Mouse (Mus musculus): ENCODE data around the gene Nme1. TPM values are rescaled to one million over a fixed set of nuclear protein-coding genes. Genes with fewer than 3 reads are reported as not detected.
A peak's percentile ranks its signal among the peaks of the same experiment; 100 is the strongest.

The Nme1 gene
- 48.7 TPM for polyA plus RNA-seq (2012; fragmentation: generic; extraction: Trizol)

DNA sequence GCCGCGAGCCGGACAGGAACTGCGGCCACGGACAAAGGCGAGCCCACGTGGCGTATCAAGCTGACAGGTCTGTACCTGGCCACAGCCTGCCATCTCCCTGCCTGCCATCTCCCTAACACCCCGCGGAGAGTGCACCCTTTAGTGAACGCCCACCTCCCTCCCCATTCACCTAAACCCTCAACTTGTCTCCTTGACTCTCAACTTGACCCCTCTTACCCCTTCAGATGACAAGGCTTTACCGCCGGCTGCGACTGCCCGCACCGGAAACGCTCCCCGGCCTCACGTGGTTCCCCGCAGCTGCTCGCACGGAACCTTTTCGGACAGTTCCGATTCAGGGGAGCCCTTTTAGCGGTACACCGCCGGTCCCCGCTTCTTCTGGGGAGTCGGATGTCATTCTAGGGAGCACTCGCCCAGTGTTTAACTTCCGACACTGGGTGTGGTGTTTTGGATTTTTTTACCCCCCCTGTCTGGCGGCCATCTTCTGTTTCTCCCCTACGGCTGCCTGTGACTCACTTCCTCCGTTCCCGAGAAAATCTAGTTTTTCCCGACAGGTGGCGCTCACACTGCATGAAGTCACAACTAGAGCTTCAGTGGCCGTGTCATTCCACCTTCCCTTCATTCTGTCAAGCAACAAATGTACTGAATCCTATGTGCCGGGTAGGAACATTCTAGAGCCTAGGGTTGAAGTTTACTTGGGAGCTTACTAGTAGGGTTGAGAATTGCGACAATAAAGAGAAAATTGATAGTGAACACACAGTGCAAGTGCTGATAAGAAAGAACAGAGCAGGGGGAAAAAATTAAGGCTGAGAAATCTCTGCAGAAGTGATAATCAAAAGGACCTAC, at the start of gene Nme1, which contains the start of gene Gm20390:
Gene Nme1, minus strand, starts transcription at position 517 of the 843 bp plus-strand sequence.
Gene Gm20390, minus strand, starts transcription at position 289 of the 843 bp plus-strand sequence.
- peaks cover 30% of the 10 kb centered on the region for H3K79me2 ChIP-seq (ENCODE audit: control insufficient read depth, insufficient read depth)
- H3K27me3 ChIP-seq (ENCODE audit: control insufficient read depth, insufficient read depth, insufficient read length) = no peaks in the 10 kb centered on the region
- peak within 1 kb of the TSS; percentile 81 for H3K4me2 ChIP-seq (ENCODE audit: low read depth)
- peaks cover 4% of the 10 kb centered on the region for H3K36me3 ChIP-seq (ENCODE audit: control insufficient read depth, insufficient read depth)
- H3K4me3 ChIP-seq = peak within 1 kb of the TSS; percentile 74
- TF ChIP-seq TCF12 (IDR thresholded peaks at IDR 0.05; ENCODE audit: insufficient read depth, poor library complexity, severe bottlenecking) = no peak
- TF ChIP-seq MYOG (IDR thresholded peaks at IDR 0.05; ENCODE audit: control insufficient read depth in 1 of 3, insufficient read depth in 1 of 3, insufficient read length in 2 of 3, low read depth in 2 of 3) = peak; percentile 72 to 88 (median 80)
- TF ChIP-seq E2F4 (IDR thresholded peaks at IDR 0.05; ENCODE audit: insufficient read depth) = no peak
- no peak for TF ChIP-seq TCF3 (IDR thresholded peaks at IDR 0.05; ENCODE audit: insufficient read length, low read depth)
- peak; percentile 38 to 62 (median 51) for TF ChIP-seq MYOD1 (IDR thresholded peaks at IDR 0.05; ENCODE audit: control insufficient read depth in 1 of 3, insufficient read length in 2 of 3, low read depth in 2 of 3)
- TF ChIP-seq POLR2A (IDR thresholded peaks at IDR 0.05; ENCODE audit: insufficient read length, low read depth) = peak; percentile 63
- peak; percentile 89 for TF ChIP-seq USF1 (IDR thresholded peaks at IDR 0.05; ENCODE audit: low read depth)
- TF ChIP-seq POLR2AphosphoS2 (IDR thresholded peaks at IDR 0.05; ENCODE audit: insufficient read length, low read depth) = peak; percentile 22
- TF ChIP-seq MAX (IDR thresholded peaks at IDR 0.05; ENCODE audit: low read depth) = peak; percentile 46
- no peak for TF ChIP-seq CEBPB (IDR thresholded peaks at IDR 0.05; ENCODE audit: insufficient read depth, poor library complexity, severe bottlenecking)
- TF ChIP-seq SRF (IDR thresholded peaks at IDR 0.05; ENCODE audit: control insufficient read depth, insufficient read length, low read depth) = peak; percentile 17
- peak within 1 kb of the TSS; percentile 47 for H3ac ChIP-seq (ENCODE audit: control insufficient read depth, insufficient read length)

DNA sequence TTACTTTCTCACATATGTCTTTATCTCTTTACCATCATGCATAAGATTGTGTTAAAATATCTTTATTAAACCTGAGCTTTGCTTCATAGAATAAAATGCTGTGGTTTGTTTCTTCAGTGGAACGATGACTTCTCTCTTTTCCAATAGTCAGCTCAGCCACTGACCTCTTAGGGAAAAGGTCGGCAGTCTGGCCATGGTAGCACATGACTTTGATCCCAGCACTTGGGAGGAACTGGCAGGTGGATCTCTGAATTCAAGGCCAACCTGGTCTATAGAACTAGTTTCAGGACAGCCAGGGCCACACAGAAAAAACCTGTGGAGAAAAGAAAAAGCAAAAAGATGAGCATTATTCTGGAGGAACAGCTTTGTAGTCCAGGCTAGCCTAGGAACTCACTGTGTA, 35.0 kb upstream of the Nme1 start:
- Histone ChIP-seq H3K36me3 (ENCODE audit: control insufficient read depth, insufficient read depth) (peaks cover 4% of the 10 kb centered on the region), H3K4me2 (ENCODE audit: low read depth) (no peak overlapping the region), H3K4me3 (no peak overlapping the region), H3K79me2 (ENCODE audit: control insufficient read depth, insufficient read depth) (peaks cover 90% of the 10 kb centered on the region), H3ac (ENCODE audit: control insufficient read depth, insufficient read length) (no peak overlapping the region), H3K27me3 (ENCODE audit: control insufficient read depth, insufficient read depth, insufficient read length) (no peaks in the 10 kb centered on the region)
- TF ChIP-seq CEBPB (IDR thresholded peaks at IDR 0.05; ENCODE audit: insufficient read depth, poor library complexity, severe bottlenecking) (no peak), TCF12 (IDR thresholded peaks at IDR 0.05; ENCODE audit: insufficient read depth, poor library complexity, severe bottlenecking) (no peak), MAX (IDR thresholded peaks at IDR 0.05; ENCODE audit: low read depth) (no peak)

GRCm38 (mm10) chr11:93999276-93999675, 31.0 kb upstream of the Nme1 start:
- H3K27me3 ChIP-seq (ENCODE audit: control insufficient read depth, insufficient read depth, insufficient read length) = no peaks in the 10 kb centered on the region
- TF ChIP-seq CEBPB (IDR thresholded peaks at IDR 0.05; ENCODE audit: insufficient read depth, poor library complexity, severe bottlenecking) (no peak), TCF3 (IDR thresholded peaks at IDR 0.05; ENCODE audit: insufficient read length, low read depth) (no peak)
- H3K79me2 ChIP-seq (ENCODE audit: control insufficient read depth, insufficient read depth) = peaks cover 68% of the 10 kb centered on the region
- H3K36me3 ChIP-seq (ENCODE audit: control insufficient read depth, insufficient read depth) = no peaks in the 10 kb centered on the region
- H3K4me3 ChIP-seq = no peak overlapping the region
- no peak overlapping the region for H3ac ChIP-seq (ENCODE audit: control insufficient read depth, insufficient read length)
- H3K4me2 ChIP-seq (ENCODE audit: low read depth) = peak overlapping the region; percentile 40

GRCm38 (mm10) chr11:93997141-93997775, 28.9 kb upstream of the Nme1 start:
- no peak for TF ChIP-seq POLR2A (IDR thresholded peaks at IDR 0.05; ENCODE audit: insufficient read length, low read depth)
- TF ChIP-seq TCF12 (IDR thresholded peaks at IDR 0.05; ENCODE audit: insufficient read depth, poor library complexity, severe bottlenecking) = no peak
- no peak for TF ChIP-seq CEBPB (IDR thresholded peaks at IDR 0.05; ENCODE audit: insufficient read depth, poor library complexity, severe bottlenecking)
- TF ChIP-seq MAX (IDR thresholded peaks at IDR 0.05; ENCODE audit: low read depth) = no peak
- no peak for TF ChIP-seq REST (IDR thresholded peaks at IDR 0.05; ENCODE audit: insufficient read depth, insufficient read length)
- TF ChIP-seq MYOD1 (IDR thresholded peaks at IDR 0.05; ENCODE audit: control insufficient read depth in 1 of 3, insufficient read length in 2 of 3, low read depth in 2 of 3) = no peak
- TF ChIP-seq POLR2AphosphoS2 (IDR thresholded peaks at IDR 0.05; ENCODE audit: insufficient read length, low read depth) = no peak
- no peak for TF ChIP-seq TCF3 (IDR thresholded peaks at IDR 0.05; ENCODE audit: insufficient read length, low read depth)
- TF ChIP-seq SRF (IDR thresholded peaks at IDR 0.05; ENCODE audit: control insufficient read depth, insufficient read length, low read depth) = no peak
- no peak for TF ChIP-seq E2F4 (IDR thresholded peaks at IDR 0.05; ENCODE audit: insufficient read depth)
- no peak for TF ChIP-seq USF1 (IDR thresholded peaks at IDR 0.05; ENCODE audit: low read depth)
- no peak for TF ChIP-seq MYOG (IDR thresholded peaks at IDR 0.05; ENCODE audit: control insufficient read depth in 1 of 3, insufficient read depth in 1 of 3, insufficient read length in 2 of 3, low read depth in 2 of 3)
- Histone ChIP-seq H3K4me2 (ENCODE audit: low read depth) (peak overlapping the region; percentile 97), H3K4me3 (peak overlapping the region; percentile 73), H3K79me2 (ENCODE audit: control insufficient read depth, insufficient read depth) (peaks cover 49% of the 10 kb centered on the region), H3K36me3 (ENCODE audit: control insufficient read depth, insufficient read depth) (no peaks in the 10 kb centered on the region), H3ac (ENCODE audit: control insufficient read depth, insufficient read length) (peak overlapping the region; percentile 65), H3K27me3 (ENCODE audit: control insufficient read depth, insufficient read depth, insufficient read length) (no peaks in the 10 kb centered on the region)
